Mouse (Mus musculus) liver, embryonic 11.5 days (tissue): Measurements from ENCODE around the gene Efna5. TPM values are rescaled to one million over a fixed set of nuclear protein-coding genes. Genes with fewer than 3 reads are reported as not detected.

Experiments used
- ATAC-seq: fragments of 200-750 bp; cut with Nextera tagmentation; replicated peaks from 2 replicates; pipeline ENCODE4 v1.8.0; 2017; ENCODE audit warnings: moderate number of reproducible peaks, mild to moderate bottlenecking, moderate TSS enrichment, moderate library complexity; ENCODE audit not compliant: low FRiP score
- DNase-seq: peaks from one replicate; pipeline ENCODE4 v3.0.0-alpha.2; 2017; ENCODE audit warnings: low spot score
- H3K27ac ChIP-seq: fragments of 300-500 bp; sonication (generic); 2 replicates; pipeline ENCODE4 v1.5.1; 2014; ENCODE audit warnings: mild to moderate bottlenecking, low read depth, low read length, control low read depth
- H3K27me3 ChIP-seq: fragments of 300-500 bp; sonication (generic); replicated peaks from 2 replicates; pipeline ENCODE4 v1.6.1; 2014; ENCODE audit warnings: low read length, mixed read lengths; ENCODE audit not compliant: control insufficient read depth, insufficient read depth
- H3K36me3 ChIP-seq: fragments of 300-500 bp; sonication (generic); 2 replicates; pipeline ENCODE4 v1.6.1; 2014; ENCODE audit warnings: mild to moderate bottlenecking, low read length, moderate library complexity, mixed read lengths; ENCODE audit not compliant: control insufficient read depth, insufficient read depth
- H3K4me1 ChIP-seq: fragments of 300-500 bp; sonication (generic); replicated peaks from 2 replicates; pipeline ENCODE4 v1.6.1; 2014; ENCODE audit warnings: low read length, mixed read lengths; ENCODE audit not compliant: control insufficient read depth, insufficient read depth
- H3K4me2 ChIP-seq: fragments of 300-500 bp; sonication (generic); 2 replicates; pipeline ENCODE4 v1.6.1; 2014; ENCODE audit warnings: mild to moderate bottlenecking, control low read depth, moderate library complexity
- H3K4me3 ChIP-seq: fragments of 300-500 bp; sonication (generic); 2 replicates; pipeline ENCODE4 v1.5.1; 2014; ENCODE audit warnings: low read depth, low read length, control low read depth
- H3K9ac ChIP-seq: fragments of 300-500 bp; sonication (generic); 2 replicates; pipeline ENCODE4 v1.6.1; 2014; ENCODE audit warnings: low read depth, low read length, control low read depth
- H3K9me3 ChIP-seq: fragments of 300-500 bp; sonication (generic); 2 replicates; pipeline ENCODE4 v1.6.1; 2016; ENCODE audit warnings: low read length, inconsistent platforms, mixed read lengths; ENCODE audit not compliant: control insufficient read depth
- WGBS: fragments of 180-500 bp; shearing (Covaris S2); extraction: QIAGEN DNeasy Blood & Tissue Kit; methylation state at CpG from one replicate; pipeline ENCODE4 v1.1.7; 2014; 5-methylcytosine and 5-hydroxymethylcytosine counted together
- polyA plus RNA-seq: library from polyadenylated mRNA; unstranded; fragments of >200 nt; fragmentation: Nextera tagmentation; extraction: Ambion mirVana; gene quantifications from 2 replicates; pipeline ENCODE4 v1.2.1, GENCODE M21; 2014

Efna5 gene
- polyA plus RNA-seq, 1 experiment from 2014 or later: 11.8 TPM

DNA sequence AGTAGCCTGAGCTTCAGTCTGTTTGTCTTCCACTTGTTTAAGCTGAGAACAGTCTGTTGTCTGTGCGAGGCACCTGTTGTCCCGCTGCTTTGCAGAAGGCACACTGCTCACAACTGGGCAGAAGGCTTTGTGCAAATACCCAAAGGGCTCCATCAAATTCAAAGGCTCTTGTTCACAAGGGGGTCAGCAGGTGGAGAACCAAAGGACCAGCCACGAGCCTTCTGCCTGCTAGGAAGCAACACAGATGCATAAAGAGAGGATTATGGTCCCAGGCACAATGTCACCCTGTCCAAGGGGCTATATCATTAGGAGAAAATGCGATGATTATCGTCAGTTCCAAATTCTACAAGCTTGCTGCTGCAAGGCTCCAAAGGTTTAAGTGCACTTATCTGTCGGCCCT is 141.1 kb downstream of the Efna5 start:
- Histone ChIP-seq H3K4me1 (0 out of 2 replicates have a peak, but pooled peaks cover 2% of the 10 kb centered on the region), H3K27ac (no peak overlapping the region), H3K4me3 (no peak overlapping the region), H3K9me3 (no peaks in the 10 kb centered on the region), H3K9ac (no peak overlapping the region), H3K27me3 (no peaks in the 10 kb centered on the region), H3K36me3 (no peaks in the 10 kb centered on the region), H3K4me2 (no peak overlapping the region)
- DNase-seq (no peak), ATAC-seq (no peak)
- 78% methylated on average over 6 of the region's 6 CpGs for WGBS

DNA sequence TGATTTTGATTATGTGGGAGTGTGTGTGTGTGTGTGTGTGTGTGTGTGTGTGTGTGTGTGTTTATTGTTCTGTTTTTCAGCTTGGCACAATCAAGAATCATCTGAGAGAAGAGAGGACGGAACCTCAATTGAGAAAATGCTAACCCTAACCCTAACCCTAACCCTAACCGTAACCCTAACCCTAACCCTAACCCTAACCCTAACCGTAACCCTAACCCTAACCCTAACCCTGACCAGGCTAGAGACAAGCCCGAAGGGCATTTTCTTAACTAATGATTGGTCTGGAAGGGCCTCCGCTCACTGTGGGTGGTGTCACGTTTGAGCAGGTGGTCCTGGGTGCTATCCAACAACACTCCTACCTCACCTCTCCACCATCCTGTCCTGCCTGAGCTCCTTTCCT is 143.7 kb downstream of the Efna5 start:
- 0 out of 2 replicates have a peak, but pooled peaks cover 2% of the 10 kb centered on the region for H3K4me1 ChIP-seq
- no peak overlapping the region for H3K9ac ChIP-seq
- 73% methylated on average over 6 of the region's 6 CpGs for WGBS
- no peak for DNase-seq
- no peaks in the 10 kb centered on the region for H3K27me3 ChIP-seq
- no peak overlapping the region for H3K4me2 ChIP-seq
- ATAC-seq: peak; percentile 65; the same call in 1 of the 2 replicates
- H3K9me3 ChIP-seq: no peaks in the 10 kb centered on the region
- H3K36me3 ChIP-seq: no peaks in the 10 kb centered on the region
- no peak overlapping the region for H3K4me3 ChIP-seq
- H3K27ac ChIP-seq: no peak overlapping the region

DNA sequence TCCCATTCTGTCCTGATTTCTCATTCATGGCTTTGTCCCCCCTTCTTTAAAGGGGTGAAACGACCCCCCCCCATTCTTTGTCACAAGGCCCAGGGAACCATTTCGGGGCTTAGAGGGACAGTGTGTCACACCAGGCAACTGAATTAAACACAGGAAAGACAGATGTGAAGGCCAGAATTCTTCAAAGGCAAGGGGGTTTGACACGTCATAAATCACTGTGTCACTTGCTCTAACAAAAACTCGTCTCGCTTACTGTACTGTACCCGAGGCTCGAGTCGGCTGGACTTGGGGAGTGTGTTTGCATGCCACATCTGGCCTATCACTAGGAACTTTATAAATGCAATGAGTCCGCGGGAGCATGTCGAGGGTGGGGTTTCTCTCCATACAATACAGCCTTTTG is 145.2 kb downstream of the Efna5 start:
- DNase-seq: no peak
- WGBS: 49% methylated on average over 11 of the region's 11 CpGs
- no peak overlapping the region for H3K27ac ChIP-seq
- H3K4me2 ChIP-seq: no peak overlapping the region
- H3K4me3 ChIP-seq: no peak overlapping the region
- no peaks in the 10 kb centered on the region for H3K27me3 ChIP-seq
- H3K9me3 ChIP-seq: no peaks in the 10 kb centered on the region
- no peak for ATAC-seq
- no peak overlapping the region for H3K9ac ChIP-seq
- H3K36me3 ChIP-seq: no peaks in the 10 kb centered on the region
- 0 out of 2 replicates have a peak, but pooled peaks cover 2% of the 10 kb centered on the region for H3K4me1 ChIP-seq

DNA sequence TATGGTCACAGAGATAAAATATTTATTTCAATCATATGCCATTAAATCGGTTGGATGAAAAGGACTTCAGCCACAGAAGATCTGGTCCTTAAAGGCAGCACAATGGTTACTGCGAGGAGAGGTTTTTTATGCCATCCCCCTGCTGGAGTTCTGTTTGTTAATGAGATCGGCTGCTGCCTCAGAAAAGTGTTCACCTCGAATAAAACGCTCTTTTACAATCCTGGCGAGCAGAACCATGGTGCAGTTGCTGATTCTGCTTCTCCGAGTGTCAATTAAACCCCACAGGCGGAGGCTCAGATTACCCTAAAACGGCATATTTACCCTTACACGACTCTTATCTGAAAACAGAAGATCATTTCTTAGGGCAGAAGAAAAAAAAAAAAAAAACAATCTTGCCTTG is 146.2 kb downstream of the Efna5 start:
- DNase-seq (no peak), ATAC-seq (no peak)
- Histone ChIP-seq H3K9me3 (no peaks in the 10 kb centered on the region), H3K36me3 (no peaks in the 10 kb centered on the region), H3K4me3 (no peak overlapping the region), H3K4me2 (no peak overlapping the region), H3K27me3 (no peaks in the 10 kb centered on the region), H3K27ac (no peak overlapping the region), H3K4me1 (0 out of 2 replicates have a peak, but pooled peaks cover 2% of the 10 kb centered on the region), H3K9ac (no peak overlapping the region)
- WGBS: 38% methylated on average over 10 of the region's 10 CpGs

DNA sequence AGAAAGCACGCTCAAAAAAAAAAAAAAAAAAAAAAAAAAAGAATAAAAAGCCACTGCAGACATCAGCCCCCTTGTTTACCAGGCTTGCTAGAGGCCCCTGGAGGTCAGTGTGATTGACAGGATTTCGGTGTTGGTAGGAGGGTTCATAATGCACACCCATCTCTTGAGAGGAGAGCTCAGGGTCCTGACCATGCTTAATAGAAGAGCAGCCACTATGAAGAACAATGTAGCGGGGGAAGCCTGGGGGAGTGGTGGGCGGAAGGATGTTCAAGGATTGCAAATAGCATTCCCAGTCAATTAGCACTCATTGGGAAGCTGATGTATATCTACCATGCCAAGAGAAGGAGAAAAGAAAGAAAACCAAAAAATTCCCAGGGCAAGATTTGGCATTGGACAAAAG is 147.1 kb downstream of the Efna5 start:
- Histone ChIP-seq H3K4me2 (no peak overlapping the region), H3K9me3 (no peaks in the 10 kb centered on the region), H3K27ac (no peak overlapping the region), H3K36me3 (no peaks in the 10 kb centered on the region), H3K9ac (no peak overlapping the region), H3K4me1 (0 out of 2 replicates have a peak, but pooled peaks cover 2% of the 10 kb centered on the region), H3K4me3 (no peak overlapping the region), H3K27me3 (no peaks in the 10 kb centered on the region)
- WGBS: 67% methylated on average over 4 of the region's 4 CpGs
- ATAC-seq: no peak
- DNase-seq: no peak

DNA sequence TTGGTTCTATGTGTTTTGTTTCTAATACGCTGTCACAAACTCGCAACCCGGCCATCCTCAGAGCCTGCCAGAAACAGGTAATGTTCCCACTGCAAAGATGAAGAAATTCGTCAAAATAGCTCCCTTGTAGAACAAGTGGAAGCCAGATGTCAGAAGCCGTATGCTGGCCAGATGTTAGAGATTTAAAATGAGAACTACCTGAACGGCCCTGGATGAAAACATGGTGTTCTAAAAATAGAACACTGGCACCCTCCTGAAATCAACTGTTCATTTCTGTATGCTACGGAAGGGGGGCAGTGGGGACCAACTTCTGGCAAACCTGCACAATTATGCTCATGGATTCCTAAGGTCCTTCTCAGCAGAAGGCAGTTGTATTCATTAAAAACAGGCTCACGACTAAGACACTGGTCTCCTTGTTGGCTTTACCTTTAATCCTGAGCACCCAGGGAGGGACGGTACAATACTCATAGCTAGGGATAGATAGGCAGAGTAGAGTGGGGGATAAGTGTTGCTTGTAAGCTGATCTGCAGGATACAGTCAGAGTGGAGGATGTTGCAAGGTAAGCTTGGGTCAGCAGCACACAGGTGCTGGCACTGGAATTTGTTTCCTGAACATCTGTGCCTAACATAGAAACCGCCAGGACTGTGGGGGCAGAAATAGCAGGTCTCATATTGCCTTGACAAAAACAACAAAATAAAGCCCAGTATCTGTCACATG is 151.2 kb downstream of the Efna5 start:
- Histone ChIP-seq H3K4me3 (no peak overlapping the region), H3K4me1 (no peaks in the 10 kb centered on the region), H3K4me2 (no peak overlapping the region), H3K9ac (no peak overlapping the region), H3K36me3 (no peaks in the 10 kb centered on the region), H3K27me3 (no peaks in the 10 kb centered on the region), H3K27ac (no peak overlapping the region), H3K9me3 (no peaks in the 10 kb centered on the region)
- WGBS: 73% methylated on average over 10 of the region's 10 CpGs
- ATAC-seq (no peak), DNase-seq (no peak)

DNA sequence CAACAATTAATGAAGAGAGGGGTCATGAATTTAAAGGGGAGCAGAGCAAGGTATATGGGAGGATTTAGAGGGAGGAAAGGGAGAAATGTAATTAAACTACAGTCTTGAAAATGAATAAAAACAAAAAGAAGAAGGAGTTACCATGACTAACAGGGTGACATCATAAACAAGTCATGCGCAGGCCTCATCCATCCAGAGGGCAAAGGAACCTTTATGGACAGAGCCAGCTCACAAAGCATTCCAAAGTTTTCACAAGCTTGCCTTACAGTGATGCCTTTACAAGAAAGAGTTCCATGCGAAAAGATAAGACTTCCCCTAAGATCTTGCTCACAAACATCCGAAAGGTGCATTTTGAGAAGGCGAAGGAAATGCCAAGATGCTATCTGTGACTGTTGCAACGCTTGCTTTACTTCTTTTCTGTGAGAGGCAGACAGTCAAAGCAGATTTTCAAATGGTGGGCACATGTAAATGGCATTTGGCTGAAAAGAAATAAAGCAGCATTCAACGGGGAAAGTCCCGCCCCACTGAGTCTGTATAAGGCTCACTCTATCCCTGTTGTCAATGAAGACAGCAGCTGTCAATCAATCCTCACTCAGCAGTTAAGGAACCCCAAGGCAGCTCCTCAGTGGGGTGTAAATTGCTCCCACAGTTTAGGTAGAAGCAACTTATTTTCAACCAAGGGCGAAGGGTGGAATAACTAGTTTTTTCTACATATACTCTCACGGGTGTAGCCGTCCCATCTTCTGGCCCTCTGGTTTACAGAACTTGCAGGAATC is 152.8 kb downstream of the Efna5 start:
- ATAC-seq (no peak), DNase-seq (no peak)
- H3K27me3 ChIP-seq: no peaks in the 10 kb centered on the region
- 68% methylated on average over 10 of the region's 10 CpGs for WGBS
- H3K4me1 ChIP-seq: no peaks in the 10 kb centered on the region
- H3K36me3 ChIP-seq: no peaks in the 10 kb centered on the region
- H3K27ac ChIP-seq: no peak overlapping the region
- no peak overlapping the region for H3K4me2 ChIP-seq
- H3K9me3 ChIP-seq: no peaks in the 10 kb centered on the region
- no peak overlapping the region for H3K9ac ChIP-seq
- H3K4me3 ChIP-seq: no peak overlapping the region

DNA sequence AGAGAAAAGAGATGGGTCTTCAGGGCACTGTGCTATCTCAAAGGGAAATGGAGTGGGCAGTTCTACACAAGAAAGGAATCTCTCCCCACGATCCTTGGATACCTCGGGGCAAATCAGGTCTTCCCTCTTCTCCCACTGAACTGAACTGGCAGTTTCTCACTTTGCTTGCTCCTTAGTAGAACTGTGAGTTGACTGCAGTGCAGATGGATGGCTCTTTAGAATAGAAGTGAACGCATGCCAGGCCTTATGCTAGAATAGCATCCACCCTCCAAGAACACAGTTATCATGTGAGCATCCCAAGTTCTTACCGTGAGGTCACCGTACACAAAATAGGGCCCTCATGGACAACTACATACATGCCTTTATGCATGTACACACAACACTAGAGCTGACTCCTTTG is 155.0 kb downstream of the Efna5 start:
- 82% methylated on average over 5 of the region's 5 CpGs for WGBS
- H3K27ac ChIP-seq: no peak overlapping the region
- H3K4me3 ChIP-seq: no peak overlapping the region
- H3K4me2 ChIP-seq: no peak overlapping the region
- no peaks in the 10 kb centered on the region for H3K4me1 ChIP-seq
- no peaks in the 10 kb centered on the region for H3K9me3 ChIP-seq
- no peak overlapping the region for H3K9ac ChIP-seq
- H3K27me3 ChIP-seq: no peaks in the 10 kb centered on the region
- DNase-seq (no peak), ATAC-seq (no peak)
- no peaks in the 10 kb centered on the region for H3K36me3 ChIP-seq

DNA sequence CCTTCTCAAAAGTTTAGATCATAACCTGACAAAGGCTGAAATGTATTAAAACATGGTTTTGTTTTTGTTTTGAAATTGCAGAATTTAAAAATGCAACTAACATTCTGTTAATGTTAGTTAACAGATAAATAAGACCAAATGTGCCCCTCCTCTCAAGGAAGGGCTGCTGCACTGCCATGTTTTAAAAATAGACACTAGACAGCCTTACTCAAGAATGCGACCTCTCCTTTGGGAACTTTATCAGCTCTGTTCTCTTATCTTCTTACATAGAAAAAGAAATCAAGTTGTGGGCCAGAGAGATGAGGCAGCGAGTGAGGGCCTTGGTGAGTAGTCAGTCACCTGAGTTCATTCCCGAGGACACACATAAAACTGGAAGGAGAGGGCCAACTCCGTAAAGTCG is 158.2 kb downstream of the Efna5 start:
- H3K4me3 ChIP-seq: no peak overlapping the region
- H3K9ac ChIP-seq: no peak overlapping the region
- no peaks in the 10 kb centered on the region for H3K4me1 ChIP-seq
- H3K9me3 ChIP-seq: no peaks in the 10 kb centered on the region
- 67% methylated on average over 5 of the region's 5 CpGs for WGBS
- no peak overlapping the region for H3K27ac ChIP-seq
- DNase-seq (no peak), ATAC-seq (no peak)
- no peaks in the 10 kb centered on the region for H3K36me3 ChIP-seq
- H3K27me3 ChIP-seq: no peaks in the 10 kb centered on the region
- H3K4me2 ChIP-seq: no peak overlapping the region
